Mouse (Mus musculus) heart, adult 2 months (tissue): ENCODE data around the gene BC016579. TPM values are rescaled to one million over a fixed set of nuclear protein-coding genes. Genes with fewer than 3 reads are reported as not detected.

ENCODE experiments used
- DNase-seq, 2 experiments: peaks; one replicate each; pipeline ENCODE4 v3.0.0; 2021
- H3K27ac ChIP-seq: fragments of 200-600 bp; 2 replicates; pipeline ENCODE4 v1.8.1; 2022
- H3K27me3 ChIP-seq: fragments of 200-500 bp; 2 replicates; pipeline ENCODE4 v1.6.1; 2012; ENCODE audit warnings: mild to moderate bottlenecking, low read length, inconsistent platforms, mixed read lengths; ENCODE audit not compliant: control insufficient read depth, insufficient read depth
- H3K36me3 ChIP-seq: fragments of 200-500 bp; 2 replicates; pipeline ENCODE4 v1.6.1; 2012; ENCODE audit warnings: low read length, inconsistent platforms; ENCODE audit not compliant: control insufficient read depth, insufficient read depth
- H3K4me1 ChIP-seq: fragments of 200-500 bp; 2 replicates; pipeline ENCODE4 v1.6.1; 2011; ENCODE audit warnings: low read length; ENCODE audit not compliant: control insufficient read depth, insufficient read depth
- H3K4me3 ChIP-seq: fragments of 200-600 bp; 2 replicates; pipeline ENCODE4 v1.8.1; 2022
- H3K79me2 ChIP-seq: fragments of 200-500 bp; replicated peaks from 2 replicates; pipeline ENCODE4 v1.6.1; 2012; ENCODE audit warnings: mild to moderate bottlenecking, inconsistent platforms, low read length, moderate library complexity, mixed read lengths; ENCODE audit not compliant: control insufficient read depth, insufficient read depth
- H3K9ac ChIP-seq: fragments of 200-500 bp; 2 replicates; pipeline ENCODE4 v1.6.1; 2012; ENCODE audit warnings: low read depth, mild to moderate bottlenecking, control low read depth, inconsistent platforms, low read length, mixed read lengths
- CTCF ChIP-seq: fragments of 200-600 bp; IDR thresholded peaks from 2 replicates; pipeline ENCODE4 v1.8.1; 2022; ENCODE audit warnings: antibody characterized with exemption, mild to moderate bottlenecking, moderate library complexity
- EP300 ChIP-seq: fragments of 200-500 bp; IDR thresholded peaks from 2 replicates; pipeline ENCODE4 v1.6.1; 2011; ENCODE audit warnings: low read depth, low read length, control low read depth; ENCODE audit not compliant: insufficient read depth
- POLR2A ChIP-seq: fragments of 200-500 bp; IDR thresholded peaks from 2 replicates; pipeline ENCODE4 v1.6.1; 2011; ENCODE audit warnings: mild to moderate bottlenecking, low read depth, low read length, control low read depth; ENCODE audit not compliant: insufficient read depth
- WGBS: fragments of 180-500 bp; shearing (Covaris S2); methylation state at CpG from one replicate; pipeline ENCODE4 v1.1.7; 2018; 5-methylcytosine and 5-hydroxymethylcytosine counted together
- intact Hi-C: fragments of 180-260 bp; cut with DNase I; formaldehyde crosslinking; loops from one replicate; pipeline ENCODE4 v1.15.1; 2025
- polyA plus RNA-seq: library from polyadenylated mRNA; depleted of rRNA; stranded (reverse); fragments of >200 nt; gene quantifications from 2 replicates; pipeline ENCODE4 v1.2.3, GENCODE M21; 2012
- total RNA-seq, 2 experiments: library from RNA; stranded (reverse); gene quantifications; 2 replicates each; pipeline ENCODE4 v1.2.3; 2021

The BC016579 gene
- total and polyA plus RNA-seq, 3 experiments = not detected

- no peaks in the 10 kb centered on the region for H3K36me3 ChIP-seq
- no peaks in the 10 kb centered on the region for H3K4me1 ChIP-seq
- H3K27me3 ChIP-seq = no peaks in the 10 kb centered on the region
- no peaks in the 10 kb centered on the region for H3K79me2 ChIP-seq
- H3K9ac ChIP-seq = no peak overlapping the region
- DNase-seq = no peak
- intact Hi-C loops = no loop called here
- TF ChIP-seq CTCF = no peak
- TF ChIP-seq EP300 = no peak
- TF ChIP-seq POLR2A = no peak
- H3K4me3 ChIP-seq = no peak overlapping the region
- 61% methylated on average over 4 of the region's 4 CpGs for WGBS
- no peak overlapping the region for H3K27ac ChIP-seq
Observed at GRCm38 (mm10) chr16:45623230-45623629, 30.6 kb downstream of the BC016579 start.

DNA sequence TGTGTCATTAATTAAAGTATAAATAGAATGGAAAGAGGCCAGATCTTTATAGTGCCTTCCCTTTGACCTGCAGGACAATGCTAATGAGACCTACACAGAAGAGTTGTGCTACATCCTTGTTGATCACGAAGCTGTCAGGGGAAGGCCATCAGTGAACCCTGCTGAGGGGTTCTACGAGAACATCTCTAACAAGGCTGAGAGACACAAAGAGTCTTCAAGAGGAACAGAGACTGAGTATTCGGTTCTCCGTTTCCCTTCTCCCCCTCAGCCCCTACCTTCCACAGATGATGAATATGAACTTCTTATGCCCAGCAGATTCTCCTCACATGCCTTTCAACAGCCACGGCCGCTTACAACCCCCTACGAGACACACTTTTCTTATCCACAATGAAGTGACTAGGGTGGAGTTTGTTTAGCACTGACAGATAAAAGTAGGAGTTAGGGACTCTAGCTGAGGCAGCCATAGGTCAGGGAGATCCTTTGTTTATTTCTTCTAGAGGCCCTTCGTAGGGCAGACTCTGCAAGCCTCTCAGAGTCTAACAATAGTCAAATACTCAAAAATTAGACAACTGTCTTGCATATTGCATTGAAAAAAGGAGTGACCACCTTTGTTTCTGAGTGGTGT is 34.0 kb downstream of the BC016579 start:
- Histone ChIP-seq H3K79me2 (no peaks in the 10 kb centered on the region), H3K27me3 (no peaks in the 10 kb centered on the region), H3K4me1 (no peaks in the 10 kb centered on the region), H3K4me3 (no peak overlapping the region), H3K36me3 (no peaks in the 10 kb centered on the region), H3K9ac (no peak overlapping the region), H3K27ac (no peak overlapping the region)
- no peak for DNase-seq
- TF ChIP-seq CTCF = no peak
- TF ChIP-seq EP300 = no peak
- no peak for TF ChIP-seq POLR2A
- 52% methylated on average over 8 of the region's 8 CpGs for WGBS
- intact Hi-C loops = no loop called here

DNA sequence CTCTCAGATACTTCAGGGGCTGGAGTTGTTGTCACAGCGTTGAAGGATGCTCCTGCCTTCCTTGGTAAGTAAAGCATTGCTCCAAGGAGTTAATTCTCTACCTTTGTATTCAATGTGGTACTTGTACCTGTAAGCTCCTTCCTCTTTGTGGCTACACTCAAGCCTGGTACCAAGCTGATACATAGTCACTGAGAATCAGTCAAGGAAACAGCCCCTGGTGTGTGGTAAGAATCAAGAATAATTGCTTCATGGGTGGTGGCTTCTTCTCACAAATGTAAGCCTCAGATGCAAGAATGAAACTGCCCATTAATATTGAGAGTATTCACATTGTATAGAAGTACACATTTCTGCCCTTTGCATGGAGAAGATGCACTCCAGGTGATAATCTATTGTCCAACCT is 37.9 kb downstream of the BC016579 start:
- 86% methylated on average over 1 of the region's 1 CpGs for WGBS
- TF ChIP-seq CTCF (no peak), EP300 (no peak), POLR2A (no peak)
- Histone ChIP-seq H3K4me1 (no peaks in the 10 kb centered on the region), H3K27me3 (no peaks in the 10 kb centered on the region), H3K27ac (no peak overlapping the region), H3K79me2 (no peaks in the 10 kb centered on the region), H3K9ac (no peak overlapping the region), H3K36me3 (no peaks in the 10 kb centered on the region), H3K4me3 (no peak overlapping the region)
- DNase-seq = no peak
- intact Hi-C loops = no loop called here

DNA sequence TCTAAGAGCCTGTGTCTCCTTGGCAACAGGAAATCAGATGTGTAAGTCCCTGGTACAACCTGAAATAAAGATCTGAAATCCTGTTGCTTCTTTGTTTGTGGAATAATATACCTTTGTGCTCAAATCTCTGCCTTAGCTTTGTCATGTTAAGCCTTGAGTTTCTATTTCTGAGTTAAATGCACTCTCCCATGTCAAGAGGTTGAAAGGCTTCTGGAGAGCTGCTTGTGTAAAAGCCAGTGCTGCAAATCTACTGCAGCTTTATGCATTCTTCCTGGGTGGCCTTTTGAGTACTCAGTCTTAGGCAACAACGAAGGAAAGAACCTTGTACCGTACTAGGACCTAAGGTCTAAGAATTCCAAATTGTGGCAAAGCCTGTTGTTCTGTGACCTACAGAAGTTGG is 40.6 kb downstream of the BC016579 start:
- WGBS = 86% methylated on average over 2 of the region's 2 CpGs
- Histone ChIP-seq H3K79me2 (no peaks in the 10 kb centered on the region), H3K27me3 (no peaks in the 10 kb centered on the region), H3K9ac (no peak overlapping the region), H3K4me3 (no peak overlapping the region), H3K4me1 (peaks cover 3% of the 10 kb centered on the region), H3K36me3 (no peaks in the 10 kb centered on the region), H3K27ac (no peak overlapping the region)
- TF ChIP-seq POLR2A (no peak), CTCF (no peak), EP300 (no peak)
- DNase-seq = no peak
- intact Hi-C loops = no loop called here

GRCm38 (mm10) chr16:45610267-45610666 is 43.6 kb downstream of the BC016579 start, which contains the start of gene Gcsam:
Gene Gcsam, plus strand, starts transcription at chr16:45610380.
- no peak within 1 kb of the TSS for H3K27ac ChIP-seq
- peaks cover 3% of the 10 kb centered on the region for H3K4me1 ChIP-seq

DNA sequence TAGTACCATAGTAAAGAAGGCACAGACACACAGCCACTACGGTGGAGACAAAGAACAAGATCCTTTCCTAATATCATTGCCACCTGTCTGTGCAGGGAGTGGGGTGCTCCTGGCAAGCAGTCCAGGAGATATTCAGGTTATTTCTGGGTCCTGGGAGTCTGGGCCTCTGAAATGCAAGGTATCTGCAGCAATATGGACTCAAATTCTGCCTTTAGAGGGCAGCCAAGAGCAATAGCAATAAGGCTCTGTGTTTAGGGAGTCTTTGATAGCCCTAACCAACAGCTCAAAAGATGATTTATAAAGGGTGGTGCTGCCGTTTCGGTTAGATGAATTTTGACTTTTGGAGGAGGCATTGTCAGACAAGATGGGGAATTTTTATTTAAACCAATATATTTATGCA is 44.6 kb downstream of the BC016579 start:
- H3K27me3 ChIP-seq = no peaks in the 10 kb centered on the region
- H3K79me2 ChIP-seq = no peaks in the 10 kb centered on the region
- peak in 1 of 2 experiments; percentile 5 for DNase-seq
- no peak overlapping the region for H3K9ac ChIP-seq
- WGBS = 62% methylated on average over 3 of the region's 3 CpGs
- H3K4me3 ChIP-seq = no peak overlapping the region
- intact Hi-C loops = loop anchor here (5.0 kb wide), 1 partner anchor 412 kb away; no protein-coding TSS in a partner anchor
- TF ChIP-seq POLR2A = no peak
- TF ChIP-seq CTCF = peak; percentile 71
- no peaks in the 10 kb centered on the region for H3K36me3 ChIP-seq
- no peak overlapping the region for H3K27ac ChIP-seq
- H3K4me1 ChIP-seq = peaks cover 3% of the 10 kb centered on the region

More at GRCm38 (mm10) chr16:45610267-45610666, 43.6 kb downstream of the BC016579 start, which contains the start of gene Gcsam:
- no peak within 1 kb of the TSS for H3K4me3 ChIP-seq
- no peak within 1 kb of the TSS for H3K9ac ChIP-seq
- H3K36me3 ChIP-seq = no peaks in the 10 kb centered on the region
- WGBS = 63% methylated on average over 4 of the region's 4 CpGs
- H3K27me3 ChIP-seq = no peaks in the 10 kb centered on the region
- intact Hi-C loops = no loop called here
- TF ChIP-seq CTCF = no peak
- TF ChIP-seq POLR2A = no peak
- TF ChIP-seq EP300 = no peak
- no peaks in the 10 kb centered on the region for H3K79me2 ChIP-seq
- DNase-seq = no peak
